Mouse (Mus musculus) frontal cortex, postnatal 25 days (tissue): ENCODE measurements around the gene Ubc.
A peak's percentile ranks its signal among the peaks of the same experiment; 100 is the strongest.

Experiments
- DNase-seq, 2 experiments: peaks; one replicate each; pipeline ENCODE4 v3.0.0; 2022; ENCODE audit warnings: low spot score in 2 of 2

Ubc gene

GRCm38 (mm10) chr5:125351057-125351456, 38.9 kb downstream of the Ubc start:
- DNase-seq = no peak

- DNase-seq = no peak
These were observed 40.6 kb downstream of the Ubc start for GRCm38 (mm10) chr5:125349391-125349790.

GRCm38 (mm10) chr5:125348487-125348886, 41.5 kb downstream of the Ubc start:
- peak in 1 of 2 experiments; percentile 26 for DNase-seq

- DNase-seq = no peak
These were observed 41.9 kb downstream of the Ubc start for GRCm38 (mm10) chr5:125348067-125348466.

GRCm38 (mm10) chr5:125344296-125344695, 45.7 kb downstream of the Ubc start:
- no peak for DNase-seq

GRCm38 (mm10) chr5:125341459-125342090, 48.4 kb downstream of the Ubc start:
- DNase-seq = no peak

- peak; percentile 70 to 80 for DNase-seq
These were observed 49.3 kb downstream of the Ubc start, which contains the start of gene Scarb1 for GRCm38 (mm10) chr5:125340547-125341262. Gene Scarb1 (minus strand): TSS chr5:125341094.

- peak in 1 of 2 experiments; percentile 27 for DNase-seq
These were observed 50.0 kb downstream of the Ubc start for GRCm38 (mm10) chr5:125339851-125340531.

- no peak for DNase-seq
These were observed 50.8 kb downstream of the Ubc start for GRCm38 (mm10) chr5:125339108-125339751.

GRCm38 (mm10) chr5:125337526-125337925, 52.5 kb downstream of the Ubc start:
- DNase-seq = no peak

GRCm38 (mm10) chr5:125337012-125337411, 53.0 kb downstream of the Ubc start:
- DNase-seq = no peak
